Mouse (Mus musculus) liver, embryonic 14.5 days (tissue): ENCODE measurements around the gene Gm45521. TPM values are rescaled to one million over a fixed set of nuclear protein-coding genes. Genes with fewer than 3 reads are reported as not detected.

Experiments used
- ATAC-seq: fragments of 200-750 bp; cut with Nextera tagmentation; 2 replicates; pipeline ENCODE4 v1.8.0; 2017; ENCODE audit warnings: moderate number of reproducible peaks, mild to moderate bottlenecking, moderate library complexity; ENCODE audit not compliant: insufficient read depth
- DNase-seq, 3 experiments: peaks; one replicate each; pipeline ENCODE4 v3.0.0-alpha.2; 2012 to 2013; ENCODE audit warnings: low read depth in 3 of 3, low spot score in 3 of 3
- H3K27ac ChIP-seq: fragments of 300-500 bp; sonication (generic); 2 replicates; pipeline ENCODE4 v1.5.1; 2014; ENCODE audit warnings: moderate library complexity, mild to moderate bottlenecking, control low read depth, inconsistent platforms
- H3K27me3 ChIP-seq: fragments of 300-500 bp; sonication (generic); 2 replicates; pipeline ENCODE4 v1.6.1; 2014; ENCODE audit warnings: mild to moderate bottlenecking, low read length, moderate library complexity; ENCODE audit not compliant: control insufficient read depth, insufficient read depth
- H3K36me3 ChIP-seq: fragments of 300-500 bp; sonication (generic); replicated peaks from 2 replicates; pipeline ENCODE4 v1.6.1; 2014; ENCODE audit warnings: low read depth; ENCODE audit not compliant: control insufficient read depth, insufficient read depth
- H3K4me1 ChIP-seq, 2 experiments: fragments of 200-500 bp in 1 of 2; fragments of 300-500 bp in 1 of 2; sonication (generic) in 1 of 2; replicated peaks; 2 replicates each; pipeline ENCODE4 v1.6.1; 2012 to 2014; ENCODE audit warnings: antibody characterized with exemption in 1 of 2, inconsistent platforms in 1 of 2, low read length in 1 of 2; ENCODE audit not compliant: control insufficient read depth in 2 of 2, insufficient read depth in 2 of 2
- H3K4me2 ChIP-seq: fragments of 300-500 bp; sonication (generic); 2 replicates; pipeline ENCODE4 v1.6.1; 2014; ENCODE audit warnings: low read depth, mild to moderate bottlenecking, control low read depth, moderate library complexity
- H3K4me3 ChIP-seq, 2 experiments: fragments of 200-500 bp in 1 of 2; fragments of 300-500 bp in 1 of 2; sonication (generic) in 1 of 2; 2 replicates each; pipeline ENCODE4 v1.5.1; 2012 to 2014; ENCODE audit warnings: low read depth in 2 of 2, low read length in 2 of 2, mild to moderate bottlenecking in 2 of 2, control low read depth in 1 of 2, inconsistent platforms in 1 of 2, moderate library complexity in 1 of 2; ENCODE audit not compliant: insufficient read depth in 1 of 2
- H3K9ac ChIP-seq: fragments of 300-500 bp; sonication (generic); replicated peaks from 2 replicates; pipeline ENCODE4 v1.6.1; 2014; ENCODE audit warnings: mild to moderate bottlenecking, control low read depth, moderate library complexity
- H3K9me3 ChIP-seq: fragments of 300-500 bp; sonication (generic); 2 replicates; pipeline ENCODE4 v1.6.1; 2016; ENCODE audit warnings: low read length, mixed read lengths; ENCODE audit not compliant: control insufficient read depth
- CTCF ChIP-seq: IDR thresholded peaks from 2 replicates; pipeline ENCODE4 v1.5.1; 2016; ENCODE audit warnings: antibody characterized with exemption, low read depth, control low read depth
- EP300 ChIP-seq: IDR thresholded peaks from 2 replicates; pipeline ENCODE4 v1.6.1; 2016; ENCODE audit warnings: antibody characterized with exemption, low read depth
- WGBS: fragments of 180-500 bp; shearing (Covaris S2); extraction: QIAGEN DNeasy Blood & Tissue Kit; methylation state at CpG from one replicate; pipeline ENCODE4 v1.1.7; 2014; ENCODE audit not compliant: insufficient replicate concordance; 5-methylcytosine and 5-hydroxymethylcytosine counted together
- polyA plus RNA-seq, 2 experiments: library from polyadenylated mRNA; depleted of rRNA in 1 of 2; stranded (reverse) in 1 of 2; unstranded in 1 of 2; fragments of >200 nt; fragmentation: Nextera tagmentation in 1 of 2; extraction: Ambion mirVana in 1 of 2; gene quantifications; 2 replicates each; pipeline versions ENCODE4 v1.2.1 to v1.2.3; 2012 to 2014

Gm45521 gene
- polyA plus RNA-seq, 2 experiments, result not detected

DNA sequence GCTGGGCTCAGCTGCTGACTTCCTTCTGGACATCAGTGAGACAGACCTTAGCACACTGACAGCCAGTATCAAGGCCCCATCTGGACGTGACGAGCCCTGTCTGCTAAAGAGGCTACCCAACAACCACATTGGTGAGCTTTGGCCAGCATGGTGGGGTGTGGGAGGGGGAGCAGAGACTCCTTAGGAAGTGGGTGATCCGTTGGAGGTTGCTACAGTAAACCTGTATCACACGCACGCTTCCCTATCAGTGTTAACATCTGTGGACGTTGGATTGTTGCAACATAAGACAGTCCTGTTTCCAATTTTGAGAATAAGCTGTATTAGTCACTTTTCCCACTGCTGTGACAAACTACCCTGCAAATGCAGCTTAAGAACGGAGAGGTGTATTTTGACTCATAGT lies 28.1 kb upstream of the Gm45521 start:
- Histone ChIP-seq H3K4me2 (no peak overlapping the region), H3K4me3 (no peak overlapping the region), H3K27me3 (no peaks in the 10 kb centered on the region), H3K36me3 (0 out of 2 replicates have a peak, but pooled peaks cover 2% of the 10 kb centered on the region), H3K27ac (no peak overlapping the region), H3K9me3 (no peaks in the 10 kb centered on the region), H3K4me1 (peaks cover 0 to 8% of the 10 kb centered on the region in 2 experiments; a peak in 2 of 4 replicates), H3K9ac (no peak overlapping the region)
- ATAC-seq (peak; percentile 28; the same call in 1 of the 2 replicates), DNase-seq (peak in 1 of 3 experiments; percentile 27)
- WGBS, result 9% methylated on average over 7 of the region's 7 CpGs
- TF ChIP-seq EP300, result peak; percentile 29
- no peak for TF ChIP-seq CTCF

DNA sequence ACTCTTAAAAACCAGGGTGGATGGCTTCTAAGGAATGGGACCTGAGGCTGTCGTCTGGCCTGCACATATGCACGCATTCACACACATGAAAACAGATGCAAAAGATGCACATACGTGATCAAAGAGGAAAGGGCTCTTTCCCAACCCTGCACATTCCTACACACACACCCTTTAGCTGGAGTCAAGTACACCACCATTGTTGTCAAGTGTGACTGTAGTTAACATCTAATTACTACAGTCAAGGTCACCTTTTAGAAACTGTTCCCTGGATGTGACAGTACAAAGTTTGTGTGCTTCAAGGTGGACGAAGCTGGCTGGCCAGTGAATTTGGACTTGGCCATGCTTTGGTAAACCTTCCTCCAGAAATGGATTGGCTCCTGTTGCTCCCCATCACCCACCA lies 24.9 kb upstream of the Gm45521 start:
- TF ChIP-seq EP300 (no peak), CTCF (no peak)
- Histone ChIP-seq H3K4me2 (no peak overlapping the region), H3K36me3 (0 out of 2 replicates have a peak, but pooled peaks cover 2% of the 10 kb centered on the region), H3K27ac (no peak overlapping the region), H3K9ac (no peak overlapping the region), H3K27me3 (no peaks in the 10 kb centered on the region), H3K4me1 (peaks cover 0 to 8% of the 10 kb centered on the region in 2 experiments; a peak in 2 of 4 replicates), H3K4me3 (no peak overlapping the region), H3K9me3 (no peaks in the 10 kb centered on the region)
- no peak for ATAC-seq
- no peak for DNase-seq
- WGBS, result 71% methylated on average over 4 of the region's 4 CpGs

DNA sequence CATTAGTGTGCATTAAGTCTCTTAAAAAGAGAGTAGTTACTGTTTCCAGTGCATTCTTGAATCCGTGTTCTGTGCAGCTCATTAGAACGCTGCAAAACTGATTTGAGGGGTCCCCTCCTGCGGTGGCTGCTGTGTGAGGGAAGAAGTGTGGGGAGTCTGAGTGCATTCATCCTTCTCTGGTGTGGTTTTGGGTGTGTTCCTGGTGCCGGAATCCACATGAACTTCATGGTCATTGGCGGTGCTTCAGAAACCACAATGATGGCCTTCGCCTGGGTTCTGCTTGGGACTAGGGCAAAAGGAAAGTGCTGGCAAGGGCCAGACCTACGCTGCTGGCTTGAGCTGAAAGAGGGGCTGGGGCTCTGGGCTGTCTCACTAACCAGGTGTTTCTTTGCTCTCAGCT lies 22.9 kb upstream of the Gm45521 start:
- H3K9ac ChIP-seq, result no peak overlapping the region
- DNase-seq (no peak), ATAC-seq (no peak)
- 0 out of 2 replicates have a peak, but pooled peaks cover 2% of the 10 kb centered on the region for H3K36me3 ChIP-seq
- H3K4me3 ChIP-seq, result no peak overlapping the region
- WGBS, result 63% methylated on average over 7 of the region's 7 CpGs
- no peak overlapping the region for H3K4me2 ChIP-seq
- TF ChIP-seq EP300 (no peak), CTCF (no peak)
- peaks cover 0 to 3% of the 10 kb centered on the region in 2 experiments; a peak in 2 of 4 replicates for H3K4me1 ChIP-seq
- no peaks in the 10 kb centered on the region for H3K9me3 ChIP-seq
- H3K27me3 ChIP-seq, result no peaks in the 10 kb centered on the region
- no peak overlapping the region for H3K27ac ChIP-seq

DNA sequence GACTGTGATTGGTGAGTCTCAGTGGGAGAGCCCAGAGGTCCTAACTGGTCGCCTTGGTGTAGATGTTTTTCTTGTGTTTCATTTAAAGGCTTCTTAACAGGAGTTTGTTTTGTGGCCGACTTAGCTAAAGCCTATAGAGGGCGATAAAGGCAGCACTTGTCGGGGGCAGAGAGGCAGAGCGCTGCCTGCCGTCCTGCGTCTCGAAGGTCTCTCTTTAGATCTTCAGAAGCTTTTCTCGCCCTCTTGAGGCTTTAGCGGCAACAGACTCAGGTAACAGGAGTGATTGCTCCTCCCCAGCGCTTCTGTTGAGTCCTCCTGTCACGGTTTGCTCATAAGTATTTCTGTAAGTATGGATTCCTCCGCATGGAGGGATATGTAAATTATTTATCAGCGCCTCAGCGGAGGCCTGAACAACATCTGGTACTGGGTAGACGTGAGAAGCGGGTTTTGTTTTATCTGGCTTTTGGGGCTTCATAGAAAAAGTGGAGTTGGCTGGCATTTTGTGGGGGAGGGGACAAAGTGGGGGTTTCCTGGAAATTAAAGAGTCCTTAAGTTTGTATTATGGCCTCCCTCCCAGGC lies 19.9 kb upstream of the Gm45521 start:
- H3K9ac ChIP-seq, result no peak overlapping the region
- no peaks in the 10 kb centered on the region for H3K36me3 ChIP-seq
- no peak for ATAC-seq
- H3K4me3 ChIP-seq, result no peak overlapping the region
- H3K27me3 ChIP-seq, result no peaks in the 10 kb centered on the region
- TF ChIP-seq EP300, result no peak
- TF ChIP-seq CTCF, result peak; percentile 48
- H3K4me2 ChIP-seq, result no peak overlapping the region
- no peak for DNase-seq
- WGBS, result 33% methylated on average over 17 of the region's 17 CpGs
- no peaks in the 10 kb centered on the region for H3K9me3 ChIP-seq
- no peak overlapping the region for H3K27ac ChIP-seq
- H3K4me1 ChIP-seq, result peaks cover 0 to 3% of the 10 kb centered on the region in 2 experiments; a peak in 2 of 4 replicates

DNA sequence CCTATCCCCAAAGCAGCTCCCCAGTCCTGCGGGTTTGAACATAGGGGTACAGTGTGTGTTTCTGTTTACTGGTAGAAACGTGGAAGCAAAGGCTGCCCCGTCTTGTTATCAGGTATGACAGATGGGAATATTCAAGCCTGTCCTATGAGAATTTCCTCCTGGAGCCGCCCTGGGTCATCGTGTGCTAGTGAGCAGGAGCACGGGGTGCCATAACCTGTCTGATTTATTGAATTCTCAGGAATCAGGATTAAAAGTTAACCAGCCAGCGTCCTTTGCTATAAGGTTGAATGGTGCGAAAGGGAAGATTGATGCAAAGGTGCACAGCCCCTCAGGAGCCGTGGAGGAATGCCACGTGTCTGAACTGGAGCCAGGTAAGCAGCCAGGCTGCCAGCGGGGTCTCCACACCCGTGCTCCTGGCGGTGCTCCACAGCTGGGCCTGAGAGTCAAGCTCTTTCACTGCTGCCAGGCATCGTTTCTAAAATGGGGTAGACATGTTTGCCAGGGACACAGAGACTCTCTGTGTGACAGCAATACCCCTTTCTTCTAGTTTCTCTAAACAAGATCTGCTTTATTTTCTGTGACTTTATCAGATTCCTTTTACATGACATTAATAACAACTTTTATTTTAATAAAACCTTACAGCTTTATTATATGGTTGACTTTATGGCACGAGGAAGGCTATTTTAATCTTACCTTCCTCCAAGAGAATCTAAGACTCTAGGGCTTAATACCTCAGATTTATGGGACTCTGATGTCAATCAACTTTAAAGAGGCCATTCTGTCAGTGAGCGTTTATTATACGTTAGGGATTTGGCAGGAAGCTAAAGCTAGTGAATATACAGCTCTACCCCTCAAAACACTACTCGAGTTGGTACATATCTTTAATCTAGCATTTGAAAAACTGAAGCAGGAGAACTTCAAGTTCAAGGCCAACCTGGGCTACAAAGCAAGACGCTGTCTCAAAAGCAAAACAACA lies 18.0 kb upstream of the Gm45521 start:
- H3K27me3 ChIP-seq, result no peaks in the 10 kb centered on the region
- H3K4me1 ChIP-seq, result no peaks in the 10 kb centered on the region; a peak in 1 of 4 replicates
- H3K9ac ChIP-seq, result no peak overlapping the region
- DNase-seq, result no peak
- H3K9me3 ChIP-seq, result no peaks in the 10 kb centered on the region
- TF ChIP-seq EP300, result no peak
- no peak for TF ChIP-seq CTCF
- 63% methylated on average over 19 of the region's 19 CpGs for WGBS
- H3K4me3 ChIP-seq, result no peak overlapping the region
- no peaks in the 10 kb centered on the region; the same call in 1 of the 2 replicates for H3K36me3 ChIP-seq
- no peak overlapping the region for H3K4me2 ChIP-seq
- no peak overlapping the region for H3K27ac ChIP-seq
- no peak for ATAC-seq
